In the genomic region with DNA sequence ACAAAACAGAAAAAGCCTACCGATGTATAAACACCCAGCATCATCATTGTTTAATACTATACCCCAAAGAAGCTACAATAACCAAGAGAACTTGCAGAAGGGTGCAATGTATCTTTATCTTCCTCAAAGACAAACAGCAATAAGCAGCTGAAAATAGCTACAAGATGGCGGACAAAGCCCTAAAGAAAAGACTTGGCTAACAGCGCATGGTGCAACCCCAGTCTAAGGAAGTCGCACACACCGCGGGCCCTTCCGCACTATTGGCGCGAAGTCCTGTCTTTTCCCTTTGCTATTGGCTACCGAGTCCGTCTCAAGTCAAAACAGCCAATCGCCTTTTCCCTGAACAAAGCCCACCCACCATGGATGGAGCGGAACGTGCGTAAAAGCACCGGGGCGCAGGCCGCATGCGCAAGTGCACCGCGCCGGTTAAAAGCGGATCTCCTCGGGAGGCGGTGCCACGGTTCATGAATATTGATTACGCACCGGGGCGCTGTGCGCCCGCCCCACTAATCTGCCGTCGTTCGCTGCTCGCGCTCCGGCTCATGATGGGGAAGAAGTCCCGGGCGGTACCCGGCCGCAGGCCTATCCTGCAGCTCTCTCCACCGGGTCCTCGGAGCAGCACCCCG, we compare ENCODE assay signal across 8 mouse cellular contexts. TPM values are rescaled to one million over a fixed set of nuclear protein-coding genes. Genes with fewer than 3 reads are reported as not detected.
DNase-seq lines count a peak whose midpoint lies in the region; ATAC-seq and TF ChIP-seq lines count a peak whose summit lies in the region.

TSS of gene Fnbp4 (plus strand) at position 318 of the 626 bp plus-strand sequence.

- WGBS in forebrain, embryonic 13.5 days = 1% methylated on average over 44 of the region's 44 CpGs
- under 1% methylated on average over 44 of the region's 44 CpGs for WGBS in large intestine, adult 2 months
- WGBS in liver, postnatal 0 days (ENCODE audit: insufficient replicate concordance) = under 1% methylated on average over 43 of the region's 44 CpGs
- under 1% methylated on average over 44 of the region's 44 CpGs for WGBS in neural tube, embryonic 14.5 days

- peak; percentile 98 for ATAC-seq in cerebellum, adult (ENCODE audit: insufficient number of reproducible peaks, low FRiP score, low TSS enrichment)
- ATAC-seq in forebrain, embryonic 13.5 days = peak; percentile 100
- ATAC-seq in liver, postnatal 0 days = peak; percentile 98
- ATAC-seq in neural tube, embryonic 14.5 days (ENCODE audit: low read depth) = peak; percentile 99

- TF ChIP-seq POLR2A in ES-Bruce4 (IDR thresholded peaks at IDR 0.05; ENCODE audit: insufficient read depth, low read length) = peak; percentile 57

- peak within 1 kb of the TSS; percentile 100 for H3K4me3 ChIP-seq in ES-Bruce4 (ENCODE audit: low read depth, low read length)
- H3K4me3 ChIP-seq in forebrain, embryonic 13.5 days = peak within 1 kb of the TSS; percentile 94
- peak within 1 kb of the TSS; percentile 84 for H3K4me3 ChIP-seq in liver, postnatal 0 days (ENCODE audit: low read depth, low read length)
- H3K4me3 ChIP-seq in neural tube, embryonic 14.5 days (ENCODE audit: low read depth, low read length) = peak within 1 kb of the TSS; percentile 95

- no peaks in the 10 kb centered on the region for H3K4me1 ChIP-seq in ES-Bruce4 (ENCODE audit: control insufficient read depth, insufficient read depth, low read length)
- peaks cover 36% of the 10 kb centered on the region for H3K4me1 ChIP-seq in forebrain, embryonic 13.5 days
- peaks cover 26% of the 10 kb centered on the region for H3K4me1 ChIP-seq in liver, postnatal 0 days (ENCODE audit: insufficient read depth)
- peaks cover 21% of the 10 kb centered on the region for H3K4me1 ChIP-seq in neural tube, embryonic 14.5 days (ENCODE audit: control insufficient read depth, insufficient read depth, low read length)

- peak within 1 kb of the TSS; percentile 91 for H3K4me2 ChIP-seq in forebrain, embryonic 13.5 days
- H3K4me2 ChIP-seq in liver, postnatal 0 days (ENCODE audit: low read depth, low read length) = peak within 1 kb of the TSS; percentile 80
- peak within 1 kb of the TSS; percentile 94 for H3K4me2 ChIP-seq in neural tube, embryonic 14.5 days (ENCODE audit: low read depth, low read length)

- intact Hi-C loops in heart, postnatal 10 days (cut with DNase I) = no loop called here

- H3K36me3 ChIP-seq in ES-Bruce4 (ENCODE audit: control insufficient read depth, insufficient read depth, low read length, poor library complexity, severe bottlenecking) = peaks cover 15% of the 10 kb centered on the region
- peaks cover 21% of the 10 kb centered on the region for H3K36me3 ChIP-seq in forebrain, embryonic 13.5 days (ENCODE audit: poor library complexity, severe bottlenecking)
- H3K36me3 ChIP-seq in liver, postnatal 0 days (replicated peaks; ENCODE audit: insufficient read depth, low read length) = peaks cover 14% of the 10 kb centered on the region; the same call in 1 of the 2 replicates
- H3K36me3 ChIP-seq in neural tube, embryonic 14.5 days (ENCODE audit: control insufficient read depth, insufficient read depth, low read length) = no peaks in the 10 kb centered on the region; the same call in 1 of the 2 replicates

- H3K9me3 ChIP-seq in ES-Bruce4 (replicated peaks; ENCODE audit: control insufficient read depth, insufficient read depth, low read length, poor library complexity, severe bottlenecking) = no peaks in the 10 kb centered on the region
- H3K9me3 ChIP-seq in forebrain, embryonic 13.5 days (replicated peaks) = no peaks in the 10 kb centered on the region
- H3K9me3 ChIP-seq in liver, postnatal 0 days (ENCODE audit: low read length) = no peaks in the 10 kb centered on the region
- no peaks in the 10 kb centered on the region for H3K9me3 ChIP-seq in neural tube, embryonic 14.5 days (ENCODE audit: control insufficient read depth, low read length)

- peak; percentile 31; the same call in 1 of the 2 replicates for TF ChIP-seq EP300 in ES-Bruce4 (IDR thresholded peaks at IDR 0.05; ENCODE audit: insufficient read depth, low read depth, low read length)
- TF ChIP-seq EP300 in liver, postnatal 0 days (IDR thresholded peaks at IDR 0.05; ENCODE audit: low read depth) = peak; percentile 83

- DNase-seq in heart, postnatal 10 days = peak; percentile 99
- DNase-seq in large intestine, adult 2 months (ENCODE audit: low read depth, low spot score) = peak; percentile 95
- peak; percentile 97 for DNase-seq in liver, postnatal 0 days
- peak; percentile 96 for DNase-seq in testis, postnatal 10 days (ENCODE audit: low spot score)

- peak within 1 kb of the TSS; percentile 93 for H3K27ac ChIP-seq in ES-Bruce4 (ENCODE audit: insufficient read depth, low read length)
- peak within 1 kb of the TSS; percentile 98 for H3K27ac ChIP-seq in forebrain, embryonic 13.5 days
- peak within 1 kb of the TSS; percentile 95 for H3K27ac ChIP-seq in liver, postnatal 0 days (ENCODE audit: low read depth)
- H3K27ac ChIP-seq in neural tube, embryonic 14.5 days (ENCODE audit: low read depth, low read length) = peak within 1 kb of the TSS; percentile 97

- no peaks in the 10 kb centered on the region for H3K27me3 ChIP-seq in ES-Bruce4 (ENCODE audit: control insufficient read depth, insufficient read depth, low read length, poor library complexity, severe bottlenecking)
- no peaks in the 10 kb centered on the region for H3K27me3 ChIP-seq in forebrain, embryonic 13.5 days
- H3K27me3 ChIP-seq in liver, postnatal 0 days (ENCODE audit: insufficient read depth, low read length) = no peaks in the 10 kb centered on the region
- no peaks in the 10 kb centered on the region for H3K27me3 ChIP-seq in neural tube, embryonic 14.5 days (ENCODE audit: control insufficient read depth, insufficient read depth, low read length)

- no peak for TF ChIP-seq CTCF in ES-Bruce4 (IDR thresholded peaks at IDR 0.05; ENCODE audit: low read depth, low read length)
- peak; percentile 49 for TF ChIP-seq CTCF in liver, postnatal 0 days (IDR thresholded peaks at IDR 0.05; ENCODE audit: low read depth)

- peak within 1 kb of the TSS; percentile 94 for H3K9ac ChIP-seq in ES-Bruce4 (ENCODE audit: low read depth, poor library complexity, severe bottlenecking)
- peak within 1 kb of the TSS; percentile 99 for H3K9ac ChIP-seq in forebrain, embryonic 13.5 days
- H3K9ac ChIP-seq in liver, postnatal 0 days (replicated peaks) = peak within 1 kb of the TSS; percentile 93
- peak within 1 kb of the TSS; percentile 95 for H3K9ac ChIP-seq in neural tube, embryonic 14.5 days (replicated peaks; ENCODE audit: low read depth, low read length)

RNA-seq across cellular contexts. Expression of gene Fnbp4, which starts in this region (rescaled TPM):
- 144 and 146 TPM in 2 replicates for polyA plus RNA-seq in ES-Bruce4 (2011; ENCODE audit: insufficient read depth, insufficient read length, low read depth, missing spikeins)
- polyA plus RNA-seq in forebrain, embryonic 13.5 days (2015; fragmentation: Nextera tagmentation; extraction: Ambion mirVana) = 113 and 118 TPM in 2 replicates
- total RNA-seq in heart, postnatal 10 days (2021) = 10 to 100 TPM; 30.1 to 31.4 TPM
- 20.7 and 29.9 TPM in 2 replicates for polyA plus RNA-seq in large intestine, adult 2 months (2012; rRNA removed)
- polyA plus RNA-seq in liver, postnatal 0 days (2015; fragmentation: Nextera tagmentation; extraction: Ambion mirVana) = 12.7 and 16.8 TPM in 2 replicates
- 110 and 128 TPM in 2 replicates for polyA plus RNA-seq in neural tube, embryonic 14.5 days (2014; fragmentation: Nextera tagmentation; extraction: Ambion mirVana)

Comparison
In these comparisons a context has a peak if more than half of its experiments do, and no peak if none do; other contexts are left out.
1. Peak in every context shown above with its lines: DNase-seq, ATAC-seq, H3K4me3 ChIP-seq and H3K27ac ChIP-seq.